Mouse (Mus musculus): ENCODE measurements around the gene Myadml2. TPM values are rescaled to one million over a fixed set of nuclear protein-coding genes. Genes with fewer than 3 reads are reported as not detected.

Myadml2 gene
- total RNA-seq, 4 experiments from 2014 or later = 3.6 to 8.2 (median 6.0) TPM

- no peak for DNase-seq (ENCODE audit: low spot score in 2 of 2)
Measured at GRCm38 (mm10) chr11:120630401-120630871, 17.5 kb downstream of the Myadml2 start.

- DNase-seq (ENCODE audit: low spot score in 2 of 2) = no peak
Measured at GRCm38 (mm10) chr11:120629911-120630310, 18.0 kb downstream of the Myadml2 start.

- no peak for DNase-seq (ENCODE audit: low spot score in 2 of 2)
Measured at GRCm38 (mm10) chr11:120629341-120629730, 18.6 kb downstream of the Myadml2 start.

- no peak for DNase-seq (ENCODE audit: low spot score in 2 of 2)
Measured at GRCm38 (mm10) chr11:120628601-120629340, 19.2 kb downstream of the Myadml2 start.

- no peak for DNase-seq (ENCODE audit: low spot score in 2 of 2)
Measured at GRCm38 (mm10) chr11:120627468-120628300, 20.3 kb downstream of the Myadml2 start.

- no peak for DNase-seq (ENCODE audit: low spot score in 2 of 2)
Measured at GRCm38 (mm10) chr11:120626785-120627467, 21.0 kb downstream of the Myadml2 start.

- DNase-seq (ENCODE audit: low spot score in 2 of 2) = no peak
Measured at GRCm38 (mm10) chr11:120625152-120625775, 22.7 kb downstream of the Myadml2 start, which contains the start of gene Sirt7. Gene Sirt7, minus strand, starts transcription at chr11:120625240.

GRCm38 (mm10) chr11:120624680-120625111, 23.3 kb downstream of the Myadml2 start:
- peak; percentile 69 to 84 for DNase-seq (ENCODE audit: low spot score in 2 of 2)

- DNase-seq (ENCODE audit: low spot score in 2 of 2) = peak in 1 of 2 experiments; percentile 62
Measured at GRCm38 (mm10) chr11:120623961-120624679, 23.8 kb downstream of the Myadml2 start.

- no peak for DNase-seq (ENCODE audit: low spot score in 2 of 2)
Measured at GRCm38 (mm10) chr11:120622805-120623204, 25.2 kb downstream of the Myadml2 start.

- DNase-seq (ENCODE audit: low spot score in 2 of 2) = no peak
Measured at GRCm38 (mm10) chr11:120620195-120620594, 27.8 kb downstream of the Myadml2 start.

GRCm38 (mm10) chr11:120618619-120619535, 29.1 kb downstream of the Myadml2 start:
- DNase-seq (ENCODE audit: low spot score in 2 of 2) = no peak

GRCm38 (mm10) chr11:120617519-120618112, 30.3 kb downstream of the Myadml2 start, which contains the start of gene Pcyt2:
Gene Pcyt2, minus strand, starts transcription at chr11:120617936.
- peak; percentile 83 to 86 for DNase-seq (ENCODE audit: low spot score in 2 of 2)

- DNase-seq (ENCODE audit: low spot score in 2 of 2) = no peak
Measured at GRCm38 (mm10) chr11:120616617-120617294, 31.2 kb downstream of the Myadml2 start.

GRCm38 (mm10) chr11:120615606-120616203, 32.3 kb downstream of the Myadml2 start:
- DNase-seq (ENCODE audit: low spot score in 2 of 2) = no peak

- DNase-seq (ENCODE audit: low spot score in 2 of 2) = no peak
Measured at GRCm38 (mm10) chr11:120615167-120615566, 32.8 kb downstream of the Myadml2 start.

- DNase-seq (ENCODE audit: low spot score in 2 of 2) = no peak
Measured at GRCm38 (mm10) chr11:120613976-120614375, 34.0 kb downstream of the Myadml2 start.

GRCm38 (mm10) chr11:120613481-120613972, 34.4 kb downstream of the Myadml2 start:
- DNase-seq (ENCODE audit: low spot score in 2 of 2) = no peak
